Mouse (Mus musculus): Measurements from ENCODE around the gene Enpp1. TPM values are rescaled to one million over a fixed set of nuclear protein-coding genes. Genes with fewer than 3 reads are reported as not detected.

Gene Enpp1
- polyA plus RNA-seq, 1 experiment from 2014 or later, result 8.7 TPM

DNA sequence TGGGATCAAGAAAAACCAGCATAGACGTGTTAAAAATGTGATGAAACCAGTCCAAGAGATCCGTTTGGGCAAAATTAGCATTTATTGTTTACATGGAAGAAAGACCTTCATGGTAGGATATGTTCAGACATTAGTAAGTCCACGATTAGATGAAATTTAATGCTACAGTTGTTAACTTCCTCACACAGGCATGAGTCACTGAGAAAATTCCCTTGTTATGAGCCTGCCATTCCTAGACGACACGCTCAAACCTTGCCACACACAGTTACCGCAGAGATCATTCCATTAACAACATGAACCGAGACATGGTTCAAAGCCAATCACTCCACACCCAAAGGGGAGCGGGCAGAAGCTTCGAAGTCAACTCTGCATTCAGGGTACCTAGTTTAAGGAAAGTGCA lies 122.7 kb downstream of the Enpp1 start:
- no peak overlapping the region for H3K4me3 ChIP-seq (replicated peaks)
- no peak for ATAC-seq
- WGBS, result 89% methylated on average over 9 of the region's 9 CpGs

DNA sequence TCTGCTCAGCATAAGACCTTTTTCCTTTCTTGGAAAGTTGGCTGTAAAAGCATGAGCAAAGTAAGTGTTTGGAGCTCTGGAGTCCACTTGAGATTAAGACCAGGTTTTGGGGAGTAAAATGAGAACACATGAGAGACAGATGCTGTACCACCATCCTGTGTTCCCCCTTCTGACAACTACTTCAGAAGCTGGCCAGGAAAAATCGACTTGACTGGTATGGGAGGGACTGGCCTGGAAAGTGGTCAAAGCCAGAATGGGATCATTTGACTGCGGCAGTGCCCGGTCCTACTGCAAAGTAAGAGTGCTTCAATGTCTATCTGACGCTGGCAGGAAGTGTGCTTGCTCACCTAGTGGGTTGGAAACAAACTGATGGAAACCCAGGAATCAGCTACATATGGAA lies 123.1 kb downstream of the Enpp1 start:
- no peaks in the 10 kb centered on the region for H3K27me3 ChIP-seq (replicated peaks)
- 84% methylated on average over 4 of the region's 4 CpGs for WGBS
- peaks cover 6% of the 10 kb centered on the region for H3K4me1 ChIP-seq (replicated peaks)
- H3K36me3 ChIP-seq, result no peaks in the 10 kb centered on the region
- H3K27ac ChIP-seq, result no peak overlapping the region
- no peak overlapping the region for H3K4me3 ChIP-seq (replicated peaks)
- ATAC-seq, result no peak
- no peaks in the 10 kb centered on the region for H3K9me3 ChIP-seq
- H3K4me2 ChIP-seq (replicated peaks), result no peak overlapping the region
- H3K9ac ChIP-seq, result no peak overlapping the region

More for the DNA sequence above, 122.7 kb downstream of the Enpp1 start:
- Histone ChIP-seq H3K27ac (no peak overlapping the region), H3K4me2 (replicated peaks) (no peak overlapping the region), H3K36me3 (no peaks in the 10 kb centered on the region), H3K9me3 (no peaks in the 10 kb centered on the region), H3K27me3 (replicated peaks) (no peaks in the 10 kb centered on the region), H3K4me1 (replicated peaks) (peaks cover 6% of the 10 kb centered on the region), H3K9ac (no peak overlapping the region)

Other genes with a start within 250 kb of the Enpp1 start
- gene Ccn2, start 116.7 kb downstream of the Enpp1 start, polyA plus RNA-seq (2015; fragmentation: Nextera tagmentation; extraction: Ambion mirVana), result 9.3 and 10.1 TPM in 2 replicates
- 13.1 and 14.7 TPM in 2 replicates for gene Enpp3, start 130.7 kb upstream of the Enpp1 start, polyA plus RNA-seq (2015; fragmentation: Nextera tagmentation; extraction: Ambion mirVana)
- 16.1 and 16.3 TPM in 2 replicates for gene Med23, start 157.8 kb upstream of the Enpp1 start, polyA plus RNA-seq (2015; fragmentation: Nextera tagmentation; extraction: Ambion mirVana)
- gene Arg1, start 215.3 kb upstream of the Enpp1 start, polyA plus RNA-seq (2015; fragmentation: Nextera tagmentation; extraction: Ambion mirVana), result 4.9 and 5.0 TPM in 2 replicates

All from intestine, embryonic 15.5 days (tissue).